Mouse (Mus musculus): ENCODE measurements at regions not wholly inside any gene's neighbourhood (a gene's known extent, or its start where the extent isn't known, plus 50 kb on each side); places are given as distances from the start of the nearest gene placed in this dataset.

DNA sequence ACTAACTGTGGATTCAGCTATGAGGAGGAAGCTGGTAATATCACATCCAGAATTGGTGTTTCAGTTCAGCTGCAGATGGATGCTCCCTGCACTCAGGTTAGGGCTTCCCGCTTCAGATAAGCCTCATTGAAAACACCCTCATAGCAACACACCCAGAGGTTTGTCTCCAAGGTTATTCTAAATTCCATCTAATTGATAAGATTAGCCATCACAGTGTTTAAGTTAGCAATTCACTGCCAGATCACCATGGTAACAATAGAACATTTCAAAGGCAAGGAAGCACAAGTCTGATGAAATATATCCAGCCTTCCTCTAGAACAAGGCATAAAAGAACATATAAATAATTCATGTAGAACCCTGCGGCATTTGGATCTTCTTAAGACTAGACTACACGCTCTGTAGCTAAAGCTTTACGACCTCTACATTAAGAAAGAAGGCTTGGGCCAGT is 450.1 kb downstream of the Fam198b start:
- TF ChIP-seq TAL1 (conservative IDR thresholded peaks at IDR 0.05; ENCODE audit: low read depth, low read length) (no peak), GATA1 (IDR thresholded peaks at IDR 0.05; ENCODE audit: borderline replicate concordance, low read length) (no peak)

Data from G1E (cell line).